Comparison of ENCODE assay signal across 8 mouse cellular contexts in genomic region chr15:88868024-88868742, GRCm38 (mm10). TPM values are rescaled to one million over a fixed set of nuclear protein-coding genes. Genes with fewer than 3 reads are reported as not detected.
A peak's percentile ranks its signal among the peaks of the same experiment; 100 is the strongest.
DNase-seq lines count a peak whose midpoint lies in the region; ATAC-seq and TF ChIP-seq lines count a peak whose summit lies in the region.
"Had no signal": no experiment of that assay in that cellular context is flagged by ENCODE, and none has a peak within 500 bp of the region (broad histone marks: within the 10 kb centered on the region; RNA-seq: fewer than 3 reads in every experiment).

No protein-coding gene starts in this region.

- WGBS in spleen, adult 2 months = 87% methylated on average over 6 of the region's 6 CpGs
- 79% methylated on average over 6 of the region's 6 CpGs for WGBS in limb, embryonic 14.5 days

- no peak for DNase-seq in spleen, adult 2 months (ENCODE audit: low read depth in 1 of 2, low spot score in 2 of 2)
- DNase-seq in spleen, postnatal 10 days (ENCODE audit: low spot score in 2 of 2) = no peak
- DNase-seq in heart, postnatal 10 days = peak; percentile 76 to 77
- no peak for DNase-seq in limb, embryonic 14.5 days (ENCODE audit: low spot score)
- DNase-seq in urinary bladder, postnatal 4 days (ENCODE audit: low spot score in 2 of 2) = no peak
- no peak for DNase-seq in right cerebral cortex, postnatal 4 days
- no peak for DNase-seq in layer of hippocampus, postnatal 25 days (ENCODE audit: extremely low spot score in 1 of 2, low spot score in 1 of 2)

- H3K27me3 ChIP-seq in spleen, adult 2 months (ENCODE audit: control insufficient read depth, insufficient read depth, low read length) = no peaks in the 10 kb centered on the region
- no peaks in the 10 kb centered on the region for H3K27me3 ChIP-seq in limb, embryonic 14.5 days (ENCODE audit: control insufficient read depth, insufficient read depth, low read length)
- H3K27me3 ChIP-seq: forebrain, embryonic 13.5 days had no signal

- H3K4me1 ChIP-seq in spleen, adult 2 months (ENCODE audit: control insufficient read depth, insufficient read depth, insufficient read length) = peaks cover 17% of the 10 kb centered on the region
- H3K4me1 ChIP-seq in limb, embryonic 14.5 days (ENCODE audit: control insufficient read depth, insufficient read depth, low read length) = peaks cover 21% of the 10 kb centered on the region

- no peak for ATAC-seq in limb, embryonic 14.5 days (ENCODE audit: low FRiP score, low read depth)
- ATAC-seq: forebrain, embryonic 13.5 days had no signal

- no peak for TF ChIP-seq POLR2A in spleen, adult 2 months (IDR thresholded peaks at IDR 0.05; ENCODE audit: low read depth, low read length)
- no peak for TF ChIP-seq POLR2A in limb, embryonic 14.5 days (IDR thresholded peaks at IDR 0.05; ENCODE audit: borderline replicate concordance, extremely low read depth, insufficient read depth, insufficient read length)

- no peak overlapping the region for H3K9ac ChIP-seq in limb, embryonic 14.5 days (ENCODE audit: low read depth, low read length, severe bottlenecking)
- H3K9ac ChIP-seq: forebrain, embryonic 13.5 days had no signal

- no peak overlapping the region for H3K4me2 ChIP-seq in limb, embryonic 14.5 days (replicated peaks; ENCODE audit: low read depth, low read length, severe bottlenecking)
- H3K4me2 ChIP-seq: forebrain, embryonic 13.5 days had no signal

- no peaks in the 10 kb centered on the region for H3K9me3 ChIP-seq in limb, embryonic 14.5 days (ENCODE audit: control insufficient read depth, low read length)
- H3K9me3 ChIP-seq: forebrain, embryonic 13.5 days had no signal

- H3K36me3 ChIP-seq in spleen, adult 2 months (ENCODE audit: control insufficient read depth, insufficient read depth, low read length) = peaks cover 10% of the 10 kb centered on the region
- H3K36me3 ChIP-seq in limb, embryonic 14.5 days (ENCODE audit: control insufficient read depth, insufficient read depth, low read length) = peaks cover 26% of the 10 kb centered on the region

- no peak for TF ChIP-seq CTCF in spleen, adult 2 months (IDR thresholded peaks at IDR 0.05; ENCODE audit: extremely low read depth, insufficient read depth, insufficient read length, insufficient replicate concordance)

- H3K27ac ChIP-seq in spleen, adult 2 months (ENCODE audit: insufficient read depth, low read length) = peak overlapping the region; percentile 43; the same call in 1 of the 2 replicates
- peak overlapping the region; percentile 55 for H3K27ac ChIP-seq in limb, embryonic 14.5 days (replicated peaks; ENCODE audit: low read depth, low read length)
- H3K27ac ChIP-seq: forebrain, embryonic 13.5 days had no signal

- no peak overlapping the region for H3K4me3 ChIP-seq in spleen, adult 2 months (ENCODE audit: extremely low read depth, insufficient read depth, insufficient read length)
- H3K4me3 ChIP-seq in limb, embryonic 14.5 days (replicated peaks; ENCODE audit: low read length) = no peak overlapping the region
- H3K4me3 ChIP-seq: forebrain, embryonic 13.5 days had no signal

- intact Hi-C loops in heart, postnatal 10 days (cut with DNase I) = no loop called here

RNA-seq across cellular contexts. Expression of gene Pim3, which starts 6.2 kb away (rescaled TPM):
- 16.2 and 20.8 TPM in 2 replicates for polyA plus RNA-seq in spleen, adult 2 months (2012; rRNA removed)
- total RNA-seq in heart, postnatal 10 days (2021) = 10 to 100 TPM; 49.8 to 85.5 TPM
- 15.2 and 20.6 TPM in 2 replicates for polyA plus RNA-seq in limb, embryonic 14.5 days (2012; rRNA removed)
- polyA plus RNA-seq in limb, embryonic 14.5 days (2014; fragmentation: Nextera tagmentation; extraction: Ambion mirVana) = 38.1 and 47.8 TPM in 2 replicates
- 10 to 100 TPM; 30.3 to 38.9 TPM for total RNA-seq in layer of hippocampus, postnatal 25 days (2021)

RNA-seq across cellular contexts. Expression of gene Creld2, which starts 48.7 kb away (rescaled TPM):
- 35.7 and 38.9 TPM in 2 replicates for polyA plus RNA-seq in spleen, adult 2 months (2012; rRNA removed)
- total RNA-seq in heart, postnatal 10 days (2021) = 10 to 100 TPM; 16.8 to 20.3 TPM
- 59.3 and 79.1 TPM in 2 replicates for polyA plus RNA-seq in limb, embryonic 14.5 days (2012; rRNA removed)
- polyA plus RNA-seq in limb, embryonic 14.5 days (2014; fragmentation: Nextera tagmentation; extraction: Ambion mirVana) = 74.9 and 85.9 TPM in 2 replicates
- 10 to 100 TPM; 18.0 to 28.1 TPM for total RNA-seq in layer of hippocampus, postnatal 25 days (2021)

RNA-seq across cellular contexts. Expression of gene Alg12, which starts 49.1 kb away (rescaled TPM):
- polyA plus RNA-seq in spleen, adult 2 months (2012; rRNA removed) = 16.6 and 18.6 TPM in 2 replicates
- 1 to 10 TPM; 8.6 to 8.8 TPM for total RNA-seq in heart, postnatal 10 days (2021)
- 17.9 and 21.7 TPM in 2 replicates for polyA plus RNA-seq in limb, embryonic 14.5 days (2012; rRNA removed)
- 12.1 and 12.2 TPM in 2 replicates for polyA plus RNA-seq in limb, embryonic 14.5 days (2014; fragmentation: Nextera tagmentation; extraction: Ambion mirVana)
- 10 to 100 TPM; 12.7 to 16.9 TPM for total RNA-seq in layer of hippocampus, postnatal 25 days (2021)

Comparison
In these comparisons a context has a peak if more than half of its experiments do, and no peak if none do; other contexts are left out.
1. DNase-seq: peak in heart, postnatal 10 days (2 of 2); none in spleen, adult 2 months (0 of 2), spleen, postnatal 10 days (0 of 2), limb, embryonic 14.5 days (single experiment), urinary bladder, postnatal 4 days (0 of 2), right cerebral cortex, postnatal 4 days (single experiment) and layer of hippocampus, postnatal 25 days (0 of 2).